Mouse (Mus musculus) spleen, adult 2 months (tissue): ENCODE measurements around the gene Aldh4a1.

ENCODE experiments used
- CTCF ChIP-seq: fragments of 200-500 bp; IDR thresholded peaks from 2 replicates; pipeline ENCODE4 v1.5.1; 2011; ENCODE audit warnings: mild to moderate bottlenecking, inconsistent platforms; ENCODE audit not compliant: insufficient read depth, insufficient read length, insufficient replicate concordance; ENCODE audit errors: extremely low read depth
- POLR2A ChIP-seq: fragments of 200-500 bp; IDR thresholded peaks from 2 replicates; pipeline ENCODE4 v1.6.1; 2011; ENCODE audit warnings: low read depth, low read length, inconsistent platforms

DNA sequence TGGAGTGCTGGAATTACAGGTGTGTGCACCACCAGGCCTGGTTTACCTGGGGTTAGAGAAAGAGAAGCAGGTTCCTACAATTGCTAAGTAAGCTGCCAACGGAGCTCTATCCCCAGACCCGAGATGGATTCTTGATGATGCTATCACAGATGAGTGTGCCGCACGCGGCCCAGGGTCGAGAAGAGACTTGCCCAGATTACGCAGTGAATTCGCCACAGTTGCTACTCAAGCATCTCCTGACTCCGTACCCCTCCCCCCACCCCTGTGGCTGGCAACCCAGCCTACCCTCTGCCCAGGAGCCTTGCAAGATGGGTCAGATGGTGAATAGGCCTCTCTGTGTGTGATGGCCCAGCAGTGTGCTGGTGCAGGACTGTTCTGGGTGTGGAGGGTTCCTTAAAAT, 26.0 kb upstream of the Aldh4a1 start:
- TF ChIP-seq CTCF (no peak), POLR2A (no peak)
